Mouse (Mus musculus): Measurements from ENCODE around the gene Slc35b1.
"Not testable (repeated sequence)": the region's sequence is repeated elsewhere in the genome, so short reads cannot be mapped to it uniquely, and the experiment has no call there.

The Slc35b1 gene

GRCm38 (mm10) chr11:95397843-95398835, 13.6 kb downstream of the Slc35b1 start:
- DNase-seq = no peak

GRCm38 (mm10) chr11:95399520-95400020, 15.1 kb downstream of the Slc35b1 start:
- DNase-seq = no peak

GRCm38 (mm10) chr11:95401568-95401967, 17.1 kb downstream of the Slc35b1 start:
- DNase-seq = no peak

GRCm38 (mm10) chr11:95402196-95402595, 17.7 kb downstream of the Slc35b1 start:
- no peak for DNase-seq

GRCm38 (mm10) chr11:95402658-95403101, 18.2 kb downstream of the Slc35b1 start:
- no peak for DNase-seq

- no peak for DNase-seq
These were observed 19.2 kb downstream of the Slc35b1 start for GRCm38 (mm10) chr11:95403382-95404340.

GRCm38 (mm10) chr11:95405771-95406170, 21.3 kb downstream of the Slc35b1 start:
- DNase-seq = no peak

- not testable (repeated sequence) for DNase-seq
These were observed 21.9 kb downstream of the Slc35b1 start for GRCm38 (mm10) chr11:95406398-95406797.

GRCm38 (mm10) chr11:95409450-95410112, 25.1 kb downstream of the Slc35b1 start:
- no peak for DNase-seq

GRCm38 (mm10) chr11:95411453-95412013, 27.0 kb downstream of the Slc35b1 start:
- no peak for DNase-seq

- DNase-seq = peak; percentile 27
These were observed 28.1 kb downstream of the Slc35b1 start for GRCm38 (mm10) chr11:95412615-95413014.

- DNase-seq = peak; percentile 90
These were observed 29.4 kb downstream of the Slc35b1 start, which contains the start of gene Spop for GRCm38 (mm10) chr11:95413641-95414535. Gene Spop (plus strand): TSS chr11:95414080.

- DNase-seq = peak; percentile 93
These were observed 30.2 kb downstream of the Slc35b1 start for GRCm38 (mm10) chr11:95414536-95415161.

- DNase-seq = no peak
These were observed 31.4 kb downstream of the Slc35b1 start for GRCm38 (mm10) chr11:95415931-95416330.

- DNase-seq = no peak
These were observed 32.8 kb downstream of the Slc35b1 start for GRCm38 (mm10) chr11:95417341-95417740.

- DNase-seq = no peak
These were observed 36.5 kb downstream of the Slc35b1 start for GRCm38 (mm10) chr11:95420880-95421435.

- DNase-seq = no peak
These were observed 39.0 kb downstream of the Slc35b1 start for GRCm38 (mm10) chr11:95423505-95423904.

GRCm38 (mm10) chr11:95431344-95431743, 46.9 kb downstream of the Slc35b1 start:
- no peak for DNase-seq

GRCm38 (mm10) chr11:95432194-95432593, 47.7 kb downstream of the Slc35b1 start:
- no peak for DNase-seq

Data from kidney, adult 11 months (tissue).